Mouse (Mus musculus) embryonic fibroblast, embryonic 13.5 days (primary cell): ENCODE measurements around the gene Arhgef26.

ENCODE experiments used
- CTCF ChIP-seq: IDR thresholded peaks from 2 replicates; pipeline ENCODE4 v1.5.1; 2011; ENCODE audit warnings: mild to moderate bottlenecking, control low read depth, low read length, moderate library complexity, borderline replicate concordance; ENCODE audit not compliant: insufficient read depth
- POLR2A ChIP-seq: IDR thresholded peaks from 2 replicates; pipeline ENCODE4 v1.6.1; 2011; ENCODE audit warnings: low read depth, mild to moderate bottlenecking, control low read depth, low read length, moderate library complexity

- TF ChIP-seq POLR2A (no peak), CTCF (no peak)
Measured at GRCm38 (mm10) chr3:62492568-62492967, 154.4 kb downstream of the Arhgef26 start.
